Mouse (Mus musculus): ENCODE data around the gene Abcd3. TPM values are rescaled to one million over a fixed set of nuclear protein-coding genes. Genes with fewer than 3 reads are reported as not detected.

Abcd3 gene
- polyA plus RNA-seq, 1 experiment from 2014 or later: 115 TPM

DNA sequence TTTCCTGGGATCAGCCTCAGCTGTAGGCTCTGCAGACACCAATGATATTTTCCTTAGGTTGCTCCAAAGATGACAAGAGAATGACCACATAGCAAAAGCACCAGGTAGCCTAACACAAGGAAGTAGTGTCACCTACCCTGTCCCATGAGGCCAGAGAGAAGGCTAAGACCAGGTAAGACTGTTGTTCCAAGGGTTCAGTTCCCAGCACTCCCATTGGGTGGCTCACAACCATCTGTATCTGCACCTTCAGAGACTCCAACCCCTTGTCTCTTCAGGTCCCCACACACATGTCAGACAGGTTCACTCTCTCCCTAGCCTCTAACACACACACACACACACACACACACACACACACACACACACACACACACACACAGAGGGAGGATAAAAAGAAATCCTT, 99.8 kb downstream of the Abcd3 start:
- in situ Hi-C loops (cut with MboI; ENCODE audit: low pct_unique_long_range_greater_than_20kb): no loop called here
- no peak for TF ChIP-seq CTCF (IDR thresholded peaks at IDR 0.05)
- ChIA-PET POLR2A (interaction anchor here (1.3 kb wide), 1 partner anchor 10 kb away, joined by 3 read pairs; no protein-coding TSS in a partner anchor), CTCF (interaction anchor here (0.7 to 1.7 kb wide), 5 partner anchors 16 to 164 kb away, joined by 3 to 4 read pairs (median 3); no protein-coding TSS in a partner anchor)
- H3K27me3 ChIP-seq: no peaks in the 10 kb centered on the region
- DNase-seq (ENCODE audit: low read depth, low spot score): no peak
- no peak for ATAC-seq

DNA sequence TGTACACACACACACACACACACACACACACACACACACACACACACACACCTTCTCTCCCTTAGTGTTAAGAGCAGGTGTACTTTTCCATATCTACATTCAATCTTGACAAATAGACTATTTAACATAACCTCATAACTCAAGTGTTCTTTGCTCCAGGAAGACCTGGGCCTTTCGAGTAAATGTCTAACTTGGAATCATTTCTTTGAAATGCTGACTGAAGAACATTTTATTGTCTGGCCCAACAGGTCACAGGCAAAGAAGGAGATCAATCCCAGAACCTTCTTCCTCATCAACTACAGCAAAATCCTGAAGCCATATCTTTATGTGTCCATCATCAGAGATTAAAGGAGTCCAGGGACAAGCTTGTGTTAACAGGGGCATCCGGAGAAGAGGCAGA, 100.6 kb downstream of the Abcd3 start:
- in situ Hi-C loops (cut with MboI; ENCODE audit: low pct_unique_long_range_greater_than_20kb): no loop called here
- H3K27me3 ChIP-seq: no peaks in the 10 kb centered on the region
- CTCF ChIA-PET: interaction anchor here (0.7 to 1.7 kb wide), 5 partner anchors 15 to 163 kb away, joined by 3 to 10 read pairs (median 3); no protein-coding TSS in a partner anchor
- TF ChIP-seq CTCF (IDR thresholded peaks at IDR 0.05): no peak
- DNase-seq (ENCODE audit: low read depth, low spot score) (no peak), ATAC-seq (no peak)
- POLR2A ChIA-PET: interaction anchor here (1.8 kb wide), 1 partner anchor 32 kb away, joined by 4 read pairs; no protein-coding TSS in a partner anchor

DNA sequence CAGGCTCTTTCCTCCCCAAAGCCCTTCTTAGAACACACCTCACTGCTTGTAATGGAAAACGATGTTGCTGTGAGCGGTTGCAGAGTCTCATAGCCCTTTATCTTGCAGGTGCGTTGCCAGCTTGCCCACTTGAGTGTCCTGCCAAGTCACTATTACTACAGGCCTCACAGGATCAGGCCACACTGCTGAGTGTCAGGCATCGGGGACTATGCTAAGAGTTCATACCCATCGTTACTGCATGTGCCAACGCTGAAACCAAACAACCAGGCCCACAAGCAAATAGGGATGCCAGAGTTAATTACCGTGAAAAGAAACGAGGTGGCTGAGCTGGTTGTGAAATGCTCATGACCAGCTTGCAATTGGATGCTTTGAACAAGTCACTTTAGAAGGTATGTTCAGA, 101.3 kb downstream of the Abcd3 start:
- ATAC-seq (peak; percentile 87), DNase-seq (ENCODE audit: low read depth, low spot score) (no peak)
- POLR2A ChIA-PET: interaction anchor here (1.0 to 2.0 kb wide), 6 partner anchors 10 to 112 kb away, joined by 3 to 7 read pairs (median 5); no protein-coding TSS in a partner anchor
- CTCF ChIA-PET: interaction anchor here (0.7 to 1.7 kb wide), 7 partner anchors 10 to 162 kb away, joined by 3 to 10 read pairs (median 4); partner anchors contain the start of gene F3
- no peak for TF ChIP-seq CTCF (IDR thresholded peaks at IDR 0.05)
- in situ Hi-C loops (cut with MboI; ENCODE audit: low pct_unique_long_range_greater_than_20kb): no loop called here
- H3K27me3 ChIP-seq: no peaks in the 10 kb centered on the region

DNA sequence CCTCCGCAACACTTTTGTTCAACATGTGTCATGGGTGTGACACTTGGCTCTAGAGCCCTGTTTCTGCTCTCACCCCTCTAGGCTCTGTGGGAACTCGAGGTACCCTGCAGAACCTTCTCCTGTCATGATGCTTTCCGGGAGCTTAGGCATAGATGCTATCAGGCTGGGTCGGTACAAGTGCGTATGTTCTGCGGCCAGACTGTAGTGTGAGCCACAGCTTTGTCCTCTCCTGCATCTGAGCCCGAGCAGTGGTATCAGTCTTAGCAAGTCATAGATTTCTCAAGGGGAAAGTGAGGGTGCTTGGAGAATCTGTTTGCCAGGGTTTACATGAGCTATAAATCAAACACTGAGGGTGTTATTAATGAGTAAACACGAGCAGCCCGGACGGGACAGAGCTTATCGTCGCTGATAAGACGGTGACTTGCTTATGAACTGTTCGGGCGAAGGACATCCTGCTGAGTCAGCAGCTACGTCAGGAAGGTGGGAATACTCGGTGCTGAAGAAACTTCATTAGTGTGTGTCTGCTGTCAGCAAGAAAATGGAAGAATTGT, 101.9 kb downstream of the Abcd3 start:
- ATAC-seq (no peak), DNase-seq (ENCODE audit: low read depth, low spot score) (no peak)
- ChIA-PET POLR2A (interaction anchor here (0.6 to 2.0 kb wide), 11 partner anchors 8 to 137 kb away, joined by 3 to 8 read pairs (median 4); no protein-coding TSS in a partner anchor), CTCF (interaction anchor here (0.9 to 1.7 kb wide), 9 partner anchors 10 to 162 kb away, joined by 3 to 10 read pairs (median 4); partner anchors contain the start of gene F3)
- in situ Hi-C loops (cut with MboI; ENCODE audit: low pct_unique_long_range_greater_than_20kb): no loop called here
- no peaks in the 10 kb centered on the region for H3K27me3 ChIP-seq
- TF ChIP-seq CTCF (IDR thresholded peaks at IDR 0.05): no peak

DNA sequence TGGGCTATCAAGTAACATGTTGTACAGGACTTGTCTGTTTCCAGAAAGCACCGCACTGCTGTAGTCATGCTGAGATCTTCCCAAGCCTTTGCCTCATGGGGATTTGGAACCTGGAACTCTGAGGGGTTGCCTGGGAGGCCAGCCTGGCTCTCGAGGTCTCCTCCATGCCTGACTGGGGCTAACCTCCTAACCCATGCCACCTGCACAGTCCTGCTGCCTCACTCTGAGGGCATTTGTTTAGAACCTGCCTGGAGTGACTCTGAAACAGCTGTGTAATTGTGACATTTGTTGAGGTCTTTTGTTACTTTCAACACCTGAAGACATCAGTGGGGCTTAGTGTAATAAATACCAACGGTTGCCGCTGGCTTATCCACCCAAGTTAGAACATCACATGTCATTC, 102.9 kb downstream of the Abcd3 start:
- H3K27me3 ChIP-seq: no peaks in the 10 kb centered on the region
- DNase-seq (ENCODE audit: low read depth, low spot score) (no peak), ATAC-seq (no peak)
- in situ Hi-C loops (cut with MboI; ENCODE audit: low pct_unique_long_range_greater_than_20kb): no loop called here
- CTCF ChIA-PET: no interaction called here
- TF ChIP-seq CTCF (IDR thresholded peaks at IDR 0.05): no peak
- POLR2A ChIA-PET: interaction anchor here (1.4 to 2.0 kb wide), 2 partner anchors 8 to 9 kb away, joined by 4 to 7 read pairs; no protein-coding TSS in a partner anchor

DNA sequence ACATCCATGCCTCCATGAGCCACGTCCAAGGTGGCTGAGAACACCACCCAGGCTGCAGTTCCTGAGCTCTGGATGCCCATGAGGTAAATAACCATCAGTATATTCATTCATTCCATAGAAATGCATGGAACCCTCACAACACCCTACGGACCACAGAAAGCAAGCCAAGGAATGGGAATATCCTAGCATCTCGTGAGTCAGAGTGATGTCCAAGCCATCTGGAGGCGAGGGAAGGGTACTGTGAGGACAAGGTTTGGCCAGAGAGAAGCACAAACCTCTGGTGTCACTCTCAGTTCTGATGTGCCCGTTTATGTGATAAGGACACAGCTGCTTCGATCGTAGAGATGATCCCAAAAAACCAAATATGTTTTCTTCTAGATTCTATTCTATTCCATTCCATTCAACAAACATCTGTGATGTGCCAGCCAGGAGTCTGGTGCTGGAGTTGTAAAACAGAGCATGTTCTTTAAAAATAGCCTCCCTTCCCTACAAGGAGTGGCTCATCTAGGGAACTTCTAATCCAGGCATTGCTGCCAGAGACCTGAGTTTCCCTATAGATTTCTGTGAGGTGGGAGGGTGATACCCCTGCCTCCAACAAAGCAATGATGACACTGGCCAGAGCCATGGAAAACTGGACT, 104.1 kb downstream of the Abcd3 start:
- DNase-seq (ENCODE audit: low read depth, low spot score) (no peak), ATAC-seq (no peak)
- POLR2A ChIA-PET: no interaction called here
- in situ Hi-C loops (cut with MboI; ENCODE audit: low pct_unique_long_range_greater_than_20kb): no loop called here
- no peak for TF ChIP-seq CTCF (IDR thresholded peaks at IDR 0.05)
- H3K27me3 ChIP-seq: no peaks in the 10 kb centered on the region
- CTCF ChIA-PET: interaction anchor here (0.8 to 0.9 kb wide), 2 partner anchors 72 to 98 kb away, joined by 3 read pairs; no protein-coding TSS in a partner anchor

Other genes starting within 250 kb of the Abcd3 start
- gene 4930432M17Rik, start 144.5 kb downstream of the Abcd3 start, polyA plus RNA-seq (2021): not detected
- gene F3, start 91.8 kb downstream of the Abcd3 start, polyA plus RNA-seq (2021): 164 TPM
- 129 TPM for gene Arhgap29, start 137.2 kb upstream of the Abcd3 start, polyA plus RNA-seq (2021)
- 1.5 TPM for gene Abca4, start 229.1 kb upstream of the Abcd3 start, polyA plus RNA-seq (2021)

Data from Patski (cell line).